Mouse (Mus musculus) ES-Bruce4 (cell line): ENCODE results near the gene Fbxl5.
A peak's percentile ranks its signal among the peaks of the same experiment; 100 is the strongest.

ENCODE experiments used
- CTCF ChIP-seq: IDR thresholded peaks from one replicate; pipeline ENCODE4 v1.8.1; 2011; ENCODE audit warnings: low read depth, low read length
- EP300 ChIP-seq: IDR thresholded peaks from 2 replicates; pipeline ENCODE4 v1.6.1; 2011; ENCODE audit warnings: low read depth, low read length; ENCODE audit not compliant: insufficient read depth
- POLR2A ChIP-seq: IDR thresholded peaks from one replicate; pipeline ENCODE4 v1.8.1; 2011; ENCODE audit warnings: low read length; ENCODE audit not compliant: insufficient read depth

DNA sequence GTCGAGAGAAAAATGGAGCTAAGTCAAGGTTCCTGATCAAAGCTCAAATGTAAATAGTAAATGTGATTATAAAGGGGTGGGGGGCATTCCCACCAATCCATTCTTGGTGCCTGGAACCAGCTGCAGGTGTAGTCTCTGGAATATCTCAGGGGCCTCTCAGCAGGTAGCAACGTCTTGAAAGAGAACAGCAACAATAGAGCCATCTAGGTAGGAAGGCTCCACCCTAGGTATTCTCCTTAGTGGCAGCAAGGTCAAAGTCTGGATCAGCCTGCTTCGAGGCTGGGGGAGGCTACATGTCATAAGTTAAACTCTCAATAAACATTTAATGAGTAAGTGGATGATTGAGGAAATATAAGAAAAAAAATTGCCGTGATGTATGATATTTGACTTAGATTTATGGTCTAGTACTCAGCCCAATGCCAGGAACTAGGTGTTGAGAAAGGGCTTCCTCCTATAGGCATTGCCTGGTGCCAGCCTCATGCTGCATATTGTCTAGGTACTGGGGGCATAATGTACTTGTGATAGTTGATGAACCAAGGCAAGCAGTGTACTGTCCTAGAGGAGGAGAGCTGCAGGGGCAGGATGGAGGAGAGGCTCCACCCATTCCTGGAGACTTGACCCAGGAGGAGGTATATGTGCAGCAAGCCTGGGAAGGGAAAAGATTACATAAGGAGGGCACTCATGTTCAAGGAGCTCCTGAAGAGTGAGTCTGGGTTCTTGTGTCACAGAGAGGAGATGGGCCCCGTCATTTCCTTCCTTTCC is 39.4 kb upstream of the Fbxl5 start:
- TF ChIP-seq CTCF (no peak), EP300 (peak; percentile 94), POLR2A (no peak)
